Mouse (Mus musculus): Measurements from ENCODE around the gene Ldlrad1.

Gene Ldlrad1

DNA sequence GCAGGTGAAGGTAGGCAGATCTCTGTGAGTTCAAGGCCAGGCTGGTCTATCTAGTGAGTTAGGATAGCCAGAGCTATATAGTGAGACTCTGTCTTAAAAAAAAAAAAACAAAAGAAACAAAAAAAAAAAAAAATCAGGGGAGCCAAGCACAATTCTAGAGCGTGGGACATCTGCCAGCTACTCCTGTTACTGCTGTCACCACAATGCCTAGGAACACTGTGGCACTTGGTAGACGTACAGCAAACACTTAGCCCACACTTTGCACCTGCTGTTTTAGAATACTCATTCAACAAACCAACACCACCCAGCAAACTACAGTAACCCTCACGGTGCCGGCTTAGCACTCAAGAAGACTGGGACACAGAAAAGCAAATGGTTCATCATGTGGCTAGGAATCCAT, 2.5 kb downstream of the Ldlrad1 start:
- DNase-seq (ENCODE audit: low spot score): no peak

DNA sequence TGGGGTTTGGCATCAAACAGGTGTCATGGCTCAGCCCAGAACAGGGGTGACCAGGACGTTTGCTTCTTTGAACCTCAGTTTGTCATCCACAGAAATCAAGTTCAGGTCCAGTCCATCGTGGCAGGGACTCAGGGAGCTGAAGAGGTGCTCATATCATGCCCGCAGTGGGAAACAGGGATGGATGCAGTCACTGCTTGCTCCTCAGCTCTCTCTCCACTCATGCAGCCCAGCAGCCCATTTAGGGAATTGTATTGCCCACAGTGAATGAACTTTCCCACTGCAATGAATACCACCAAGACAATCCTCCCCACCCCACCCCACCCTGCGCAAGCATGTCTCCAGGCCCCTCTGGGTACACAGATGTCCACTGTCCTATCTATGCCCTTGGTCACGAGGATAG, 3.0 kb downstream of the Ldlrad1 start:
- DNase-seq (ENCODE audit: low spot score): no peak

DNA sequence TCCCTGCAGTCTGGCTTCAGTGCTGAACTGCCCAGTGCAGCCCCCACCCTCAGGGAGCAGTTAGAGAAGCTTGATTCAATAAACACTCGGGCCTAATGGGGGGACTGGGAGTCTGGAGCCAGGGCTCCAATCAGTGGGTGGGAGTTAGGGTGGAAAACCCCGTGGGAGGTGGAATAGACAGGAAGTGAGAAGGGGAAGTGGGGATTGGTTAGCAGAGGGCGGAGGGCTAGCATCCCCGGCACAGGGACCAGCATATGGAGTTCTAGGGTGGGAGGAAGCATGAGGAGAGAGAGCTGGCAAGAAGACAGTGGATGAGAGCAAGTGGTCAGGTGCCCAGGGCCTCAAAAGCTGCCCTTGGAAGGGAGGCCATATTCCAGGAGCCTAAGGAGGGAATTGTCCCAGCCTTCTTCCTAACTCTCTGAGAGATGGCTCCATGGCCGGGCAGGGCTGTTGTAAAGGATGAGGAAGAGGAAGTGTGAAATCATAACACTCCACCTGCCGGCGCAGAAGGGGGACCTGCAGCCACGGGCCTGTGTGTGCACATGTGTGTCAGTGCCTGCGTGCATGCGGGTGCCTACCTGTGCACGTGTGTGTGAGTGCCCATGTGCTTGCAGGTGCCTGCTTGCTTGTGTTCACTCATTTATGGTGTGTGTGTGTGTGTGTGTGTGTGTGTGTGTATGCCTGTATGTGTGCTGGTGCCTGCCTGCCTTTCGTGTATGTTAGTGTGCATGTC, 4.5 kb downstream of the Ldlrad1 start:
- no peak for DNase-seq (ENCODE audit: low spot score)

DNA sequence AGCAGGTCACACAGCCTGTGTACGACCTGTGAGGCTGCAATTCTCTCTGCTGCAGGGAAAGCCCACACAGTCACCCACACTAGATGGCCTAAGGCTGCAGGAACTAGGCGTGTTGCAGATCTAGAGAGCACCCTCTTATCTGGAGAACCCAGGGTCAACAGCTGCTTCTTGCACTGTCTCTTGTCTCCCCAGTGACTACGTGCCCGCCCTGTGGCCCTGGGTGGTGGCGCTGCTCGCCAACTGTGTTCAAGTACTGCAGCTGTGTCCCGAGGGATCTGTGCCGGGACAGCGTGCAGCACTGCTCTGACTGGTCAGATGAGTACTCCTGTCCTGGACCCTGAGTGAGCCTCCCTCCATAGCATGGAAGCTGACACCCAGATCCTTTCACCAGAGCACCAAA, 8.6 kb downstream of the Ldlrad1 start:
- DNase-seq (ENCODE audit: low spot score): no peak

DNA sequence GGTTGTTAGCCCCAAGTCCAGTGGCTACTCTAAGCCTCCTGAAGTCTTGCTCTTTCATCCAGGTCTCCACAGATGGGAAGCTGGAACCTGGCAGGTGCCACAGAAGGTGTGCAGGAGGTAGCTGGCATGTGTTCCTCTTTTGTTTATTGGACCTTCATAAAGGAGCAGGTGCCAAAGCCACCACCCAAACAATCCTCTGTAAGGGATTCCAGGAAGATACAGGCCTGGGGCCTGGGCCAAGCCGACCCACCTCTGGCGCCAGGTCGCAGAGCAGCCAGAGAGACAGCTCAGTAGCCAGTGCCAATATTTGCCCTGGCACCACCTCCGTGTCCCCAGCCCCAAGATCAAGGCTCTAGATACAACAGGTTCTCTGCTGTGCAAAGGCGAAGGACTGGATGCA, 12.5 kb downstream of the Ldlrad1 start:
- DNase-seq (ENCODE audit: low spot score): no peak

DNA sequence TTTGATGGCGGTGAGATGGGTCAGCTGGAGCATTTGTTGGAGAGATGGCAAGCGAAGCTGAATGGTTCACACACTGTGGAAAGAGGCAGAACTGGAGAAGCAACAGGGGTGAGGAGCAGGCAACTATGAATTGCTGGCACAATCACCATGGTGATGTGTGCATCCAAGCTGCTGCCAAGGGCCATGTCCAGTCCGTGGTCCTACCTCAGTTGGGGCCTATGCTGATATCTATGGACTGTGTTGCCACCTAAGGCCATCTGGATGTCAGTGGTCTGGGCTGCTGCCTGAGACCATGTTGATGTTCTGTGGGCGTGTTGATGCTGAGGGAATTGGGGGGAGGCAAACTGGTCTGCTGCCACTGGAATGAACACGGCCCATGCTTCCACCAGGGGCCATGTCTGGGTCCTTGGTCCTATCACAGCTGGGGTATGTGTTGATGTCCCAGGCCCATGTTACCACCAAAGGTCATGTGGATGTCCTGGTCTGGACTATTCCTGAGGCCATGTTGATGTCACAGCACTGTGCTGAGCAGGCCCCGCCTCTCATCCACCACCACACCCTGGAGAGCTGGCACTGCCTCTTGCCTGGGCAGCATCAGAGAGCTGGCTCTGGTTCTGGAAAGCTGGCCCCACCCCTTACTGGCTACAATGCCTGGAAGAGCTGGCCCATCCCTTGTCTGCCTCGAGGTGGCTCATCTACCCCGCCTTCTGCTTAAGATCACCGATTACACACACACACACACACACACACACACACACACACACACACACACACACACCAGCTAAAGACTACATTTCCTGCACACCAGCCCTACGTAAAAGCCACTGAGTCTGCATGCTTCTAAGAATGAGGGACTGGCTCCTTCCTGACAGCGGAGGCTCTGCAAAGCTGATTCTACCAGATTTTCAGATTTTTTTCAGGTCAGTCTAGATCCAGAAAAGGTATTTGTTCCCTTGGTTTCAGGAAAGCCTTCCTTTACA, 14.5 kb downstream of the Ldlrad1 start:
- DNase-seq (ENCODE audit: low spot score): no peak

DNA sequence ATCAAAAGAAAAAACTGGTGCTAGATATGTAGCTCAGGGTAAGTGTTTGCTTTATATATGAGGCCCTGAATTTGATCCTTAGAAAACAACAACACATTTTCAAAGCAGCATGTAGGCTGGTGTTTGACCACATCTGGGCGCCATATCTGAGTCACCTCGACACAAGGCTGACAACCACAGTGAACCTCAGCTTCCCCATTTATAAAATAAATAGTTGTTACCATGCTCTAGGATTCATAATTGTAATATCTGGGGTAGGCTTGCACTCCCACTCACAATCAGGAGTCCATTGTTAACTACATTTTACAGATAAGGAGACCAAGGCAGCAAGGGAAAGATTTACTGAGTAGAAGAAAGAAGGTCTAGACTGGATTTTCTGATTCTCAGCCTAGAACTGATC, 17.3 kb downstream of the Ldlrad1 start:
- DNase-seq (ENCODE audit: low spot score): no peak

DNA sequence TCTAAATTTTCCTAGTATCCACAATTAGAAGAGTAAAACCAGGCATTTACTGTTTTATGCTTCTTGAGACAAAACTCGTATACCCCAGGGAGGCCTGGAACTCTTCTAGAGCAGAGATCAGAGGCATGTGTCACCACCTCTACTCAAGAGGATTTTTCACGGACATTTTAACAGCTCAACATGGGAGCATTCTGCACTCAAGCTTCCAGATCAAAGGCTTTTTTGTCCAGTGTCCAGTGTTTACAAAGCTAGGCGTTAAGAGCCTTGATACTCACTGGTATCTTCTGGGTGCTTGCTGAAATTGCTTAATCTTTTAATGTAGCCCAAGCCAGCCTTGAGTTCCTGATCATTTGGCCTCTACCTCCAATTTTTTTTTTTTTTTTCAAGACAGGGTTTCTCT, 23.2 kb downstream of the Ldlrad1 start:
- no peak for DNase-seq (ENCODE audit: low spot score)

DNA sequence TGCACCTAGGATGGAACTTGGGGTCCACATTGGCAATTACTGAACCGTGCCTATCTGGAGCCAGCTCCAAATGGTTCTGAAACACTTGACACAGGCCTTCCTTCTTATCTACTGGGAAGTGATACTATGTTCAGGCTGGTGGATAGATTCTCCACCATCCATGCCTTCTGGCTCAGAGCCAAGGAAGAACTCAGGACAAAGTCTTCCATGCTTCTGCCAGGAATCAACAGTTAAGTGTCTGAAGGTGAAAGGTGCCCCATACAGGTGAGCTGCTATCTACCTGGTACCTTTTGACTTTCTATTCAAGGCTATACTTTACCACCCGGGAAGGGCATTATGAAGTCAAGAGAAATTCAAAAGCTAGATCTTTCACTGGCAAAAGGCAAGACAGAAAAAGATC, 29.3 kb downstream of the Ldlrad1 start:
- no peak for DNase-seq (ENCODE audit: low spot score)

DNA sequence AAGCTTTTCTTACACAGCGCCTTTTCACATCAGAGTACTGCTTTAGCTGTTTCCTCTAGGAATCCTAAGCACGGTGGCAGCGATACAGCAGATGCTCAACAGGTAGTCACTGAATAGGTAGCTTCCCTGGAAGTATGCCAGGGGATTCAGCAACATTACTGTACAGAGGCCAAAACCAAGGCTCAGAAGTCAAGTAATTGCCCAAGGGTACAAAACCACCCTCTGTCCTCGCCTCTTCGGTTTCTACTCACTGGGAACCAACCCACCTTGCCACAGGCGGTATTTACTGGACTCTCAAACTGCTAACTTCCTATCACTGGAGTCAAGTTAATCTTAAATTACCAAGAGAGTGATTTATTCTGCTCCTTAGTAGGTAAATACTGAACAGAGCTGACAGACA, 31.2 kb downstream of the Ldlrad1 start:
- no peak for DNase-seq (ENCODE audit: low spot score)

DNA sequence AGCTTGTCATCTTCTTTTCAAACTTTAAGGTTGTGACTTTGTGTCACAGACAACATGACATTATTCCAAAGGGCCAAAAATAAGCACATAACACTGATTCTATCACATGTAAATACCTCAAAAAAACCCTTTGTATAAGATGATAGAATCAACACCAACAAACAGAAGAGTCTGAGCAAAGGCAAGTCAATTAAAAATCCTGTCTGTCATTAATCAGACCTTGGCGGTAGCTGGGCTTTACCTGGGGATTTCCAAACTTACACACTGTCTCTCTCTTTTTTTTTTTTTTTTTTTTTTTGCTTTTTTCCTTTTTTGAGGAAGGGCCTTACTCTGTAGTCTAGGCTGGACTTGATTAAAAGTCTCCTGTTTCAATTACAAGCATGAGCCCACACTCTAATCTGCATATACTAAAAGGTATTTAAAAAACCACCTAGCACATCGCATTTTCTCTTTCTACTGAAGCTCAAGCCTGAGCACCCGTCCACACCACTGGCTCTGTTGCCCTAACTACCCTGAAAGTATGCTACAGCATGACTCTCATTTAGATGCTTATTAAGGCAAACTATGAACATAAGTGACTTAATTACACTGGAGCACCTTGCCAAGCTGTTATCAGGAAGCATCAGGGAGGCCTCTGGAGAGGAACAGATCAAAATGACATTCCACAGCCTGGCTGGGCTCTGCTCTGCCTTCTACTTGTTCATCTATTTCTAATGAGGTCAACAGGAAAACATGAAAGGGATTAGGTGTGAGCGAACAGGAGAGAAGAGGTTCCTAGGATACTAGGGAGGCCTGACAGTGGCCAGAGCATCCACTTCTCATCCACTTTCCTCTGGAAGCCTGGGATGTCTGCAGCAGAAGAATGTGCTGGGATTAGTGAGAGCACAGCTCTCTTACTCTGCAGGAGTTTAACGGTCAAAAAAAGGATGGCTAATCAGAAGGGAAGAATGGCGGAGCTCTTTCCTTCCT, 34.7 kb downstream of the Ldlrad1 start:
- DNase-seq (ENCODE audit: low spot score): no peak

DNA sequence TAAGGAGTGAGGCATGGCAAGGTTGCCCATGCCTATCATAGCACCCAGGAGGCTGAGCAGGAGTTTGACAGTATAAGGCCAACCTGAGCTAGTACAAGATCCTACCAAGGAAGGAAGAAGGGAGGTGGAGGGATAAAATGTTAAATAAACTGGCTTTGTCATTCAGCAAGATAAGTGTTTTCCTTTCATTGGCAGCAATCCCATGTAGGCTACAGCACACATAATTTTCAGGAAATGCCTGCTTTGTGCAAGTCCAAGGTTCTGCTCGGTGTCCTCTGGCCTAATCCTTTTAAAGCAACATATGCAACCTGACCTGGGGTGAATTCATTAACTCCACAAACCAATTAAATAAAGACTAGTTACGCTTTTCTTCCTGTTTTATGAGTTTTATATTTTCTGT, 36.4 kb downstream of the Ldlrad1 start:
- DNase-seq (ENCODE audit: low spot score): no peak

DNA sequence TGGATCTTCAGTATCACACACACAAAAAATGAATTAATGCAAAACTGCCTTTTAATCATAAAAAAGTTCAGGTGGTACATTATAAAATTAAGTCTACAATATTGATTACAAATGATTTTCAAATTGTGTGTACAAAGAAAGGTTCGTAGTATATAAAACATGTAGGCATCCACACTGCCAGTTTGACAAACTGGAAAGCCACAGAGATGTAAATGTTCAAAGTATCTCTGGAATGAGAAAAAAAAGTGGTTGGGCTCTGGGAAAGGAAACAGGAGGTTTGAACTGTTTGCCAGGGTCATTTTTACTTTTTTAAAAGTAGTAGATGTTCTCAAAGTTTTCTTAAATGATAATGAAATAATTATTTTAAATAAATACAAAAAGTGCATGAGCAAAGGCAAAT, 37.1 kb downstream of the Ldlrad1 start:
- no peak for DNase-seq (ENCODE audit: low spot score)

DNA sequence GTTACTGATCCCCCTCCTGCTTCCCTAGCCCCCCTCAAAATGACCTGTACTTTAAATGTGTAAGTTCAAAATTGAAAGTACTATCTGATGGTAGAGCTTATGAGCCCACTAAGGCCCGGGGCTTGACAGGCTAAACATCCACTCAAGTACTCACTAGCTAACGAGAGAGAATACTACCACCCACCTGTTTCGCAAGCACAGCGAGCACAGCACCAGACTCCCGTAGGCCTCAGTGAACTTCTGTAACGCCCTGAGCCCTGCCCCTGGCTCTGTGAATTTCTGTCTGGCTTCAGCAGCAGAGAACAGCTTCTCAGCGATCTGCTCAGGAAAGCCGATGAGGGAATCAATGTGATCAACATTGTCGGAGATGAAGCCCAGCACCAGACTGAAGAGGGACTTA, 38.1 kb downstream of the Ldlrad1 start:
- DNase-seq (ENCODE audit: low spot score): no peak

DNA sequence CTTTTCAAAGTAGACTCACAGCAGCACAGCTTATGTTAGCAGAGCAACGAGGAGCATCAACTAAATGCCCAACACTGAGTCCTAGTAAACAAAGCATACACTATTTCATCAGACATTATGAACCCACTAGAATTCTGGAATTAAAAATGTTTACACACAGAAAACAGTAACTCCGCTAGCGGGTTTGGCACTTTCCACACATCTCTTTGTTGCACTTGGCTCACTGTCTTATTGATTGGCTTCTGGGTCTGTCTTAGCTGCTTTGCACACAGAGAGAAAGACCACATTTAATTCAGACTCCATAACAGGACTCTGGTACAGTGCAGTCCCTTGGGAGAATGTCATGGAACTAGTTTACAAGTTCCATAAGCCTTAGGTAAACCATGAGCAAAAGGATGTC, 39.1 kb downstream of the Ldlrad1 start:
- no peak for DNase-seq (ENCODE audit: low spot score)

DNA sequence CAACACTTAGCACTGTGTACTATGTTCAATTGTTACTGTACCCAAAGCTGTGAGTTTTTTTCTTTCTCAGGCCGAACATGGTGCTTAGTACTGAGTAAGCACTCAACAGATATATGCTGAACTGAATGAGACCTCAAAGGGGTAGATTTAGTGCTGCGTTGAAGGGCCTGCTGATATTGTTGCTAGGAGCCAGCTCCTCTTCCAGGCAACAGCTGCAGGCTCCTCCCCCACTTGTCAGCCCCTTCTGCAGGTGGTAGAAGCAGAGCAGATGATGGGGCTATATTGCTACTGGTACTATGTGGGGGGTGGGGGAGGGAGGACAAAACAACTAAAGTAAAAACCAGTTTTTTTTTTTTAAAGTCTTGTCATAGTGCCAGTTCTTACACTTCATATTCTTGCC, 40.5 kb downstream of the Ldlrad1 start:
- no peak for DNase-seq (ENCODE audit: low spot score)

DNA sequence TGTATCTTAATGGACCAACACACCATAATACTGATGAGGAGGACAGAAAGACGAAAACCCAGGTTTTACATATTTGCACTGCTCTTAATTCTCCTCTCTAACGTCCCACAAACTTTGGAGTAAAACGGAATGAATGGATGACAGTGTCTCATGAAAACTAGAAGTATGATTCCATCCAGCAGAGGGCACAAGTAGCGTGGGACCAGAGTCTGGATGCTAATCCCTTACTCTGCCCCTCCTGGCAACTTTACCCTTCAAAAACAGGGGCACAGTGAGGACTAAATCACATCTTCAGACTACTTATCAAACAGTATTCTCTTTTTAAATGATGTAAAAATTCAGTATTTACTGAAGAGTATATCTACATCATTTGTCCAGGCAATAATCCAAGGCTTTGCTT, 41.5 kb downstream of the Ldlrad1 start:
- DNase-seq (ENCODE audit: low spot score): no peak

DNA sequence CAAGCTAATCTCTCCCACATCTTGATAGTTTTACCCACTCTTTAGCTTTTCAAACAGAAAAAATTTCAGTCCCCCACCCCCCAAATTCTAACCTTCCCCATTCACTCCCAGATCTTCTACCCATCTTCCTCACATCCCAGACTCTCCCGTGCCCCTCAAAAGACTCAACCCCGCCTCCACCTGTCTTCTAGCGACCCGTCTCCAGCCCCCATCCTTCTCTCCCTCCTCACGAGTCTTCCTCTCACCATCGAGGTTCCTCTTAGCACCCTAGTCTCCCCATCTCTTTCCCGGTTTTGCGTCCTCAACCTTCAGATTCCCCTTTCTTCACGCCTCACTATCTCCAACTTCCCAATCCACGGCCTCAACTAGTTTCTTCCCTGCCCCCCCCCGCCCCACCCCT, 43.5 kb downstream of the Ldlrad1 start:
- DNase-seq (ENCODE audit: low spot score): no peak

DNA sequence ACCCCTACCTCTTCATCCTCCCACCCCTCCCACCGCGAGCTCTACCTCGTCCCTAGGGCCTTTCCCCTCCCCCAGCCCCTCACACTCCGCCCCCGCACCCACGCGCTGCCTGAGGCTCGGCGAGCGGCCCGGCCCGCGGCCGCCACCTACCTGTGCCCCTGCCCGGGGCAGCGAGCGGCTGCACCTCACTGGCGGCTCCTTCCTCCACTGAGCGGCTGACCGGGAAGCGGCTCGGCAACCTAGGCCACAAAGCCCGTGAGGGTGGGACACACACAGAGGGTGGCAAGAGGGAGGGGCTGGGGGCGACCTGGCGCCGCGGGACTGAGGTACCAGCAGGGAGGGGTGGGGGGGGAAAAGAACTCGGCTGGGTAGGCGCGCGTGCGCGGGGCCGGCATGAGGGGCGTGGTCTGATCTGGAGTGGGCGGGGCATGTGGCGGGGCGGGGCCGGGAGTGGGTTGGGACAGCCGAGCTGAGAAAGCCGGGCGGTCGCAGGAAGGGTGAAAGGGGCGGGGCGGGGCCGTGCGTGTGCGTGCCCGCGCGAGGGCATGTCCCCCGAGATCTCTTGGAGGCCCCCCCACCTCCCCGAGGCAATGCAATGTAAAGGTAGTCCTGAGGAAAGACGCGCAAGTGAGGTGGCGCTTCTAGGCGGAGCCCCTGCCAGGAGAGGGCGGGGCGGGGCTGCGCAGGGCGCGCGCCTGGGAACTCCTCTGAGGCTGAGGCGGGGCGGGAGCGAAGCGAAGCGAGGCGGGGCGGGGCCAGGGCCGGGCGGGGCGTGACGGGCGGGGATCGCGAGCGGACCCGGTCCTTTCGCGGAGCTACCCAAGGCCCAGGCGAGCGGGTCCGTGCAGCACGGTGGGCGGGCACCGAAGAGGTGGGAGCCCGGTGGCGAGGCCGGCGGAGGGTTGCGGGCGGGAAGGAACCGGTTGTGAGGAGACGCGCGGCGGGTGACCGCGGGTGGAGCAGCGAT, 44.4 kb downstream of the Ldlrad1 start, which contains the start of the genes Lrrc42 and Hspb11:
TSS of gene Lrrc42 (minus strand) at position 408 of the 967 bp plus-strand sequence.
TSS of gene Hspb11 (plus strand) at position 469 of the 967 bp plus-strand sequence.
- peak; percentile 88 for DNase-seq (ENCODE audit: low spot score)

DNA sequence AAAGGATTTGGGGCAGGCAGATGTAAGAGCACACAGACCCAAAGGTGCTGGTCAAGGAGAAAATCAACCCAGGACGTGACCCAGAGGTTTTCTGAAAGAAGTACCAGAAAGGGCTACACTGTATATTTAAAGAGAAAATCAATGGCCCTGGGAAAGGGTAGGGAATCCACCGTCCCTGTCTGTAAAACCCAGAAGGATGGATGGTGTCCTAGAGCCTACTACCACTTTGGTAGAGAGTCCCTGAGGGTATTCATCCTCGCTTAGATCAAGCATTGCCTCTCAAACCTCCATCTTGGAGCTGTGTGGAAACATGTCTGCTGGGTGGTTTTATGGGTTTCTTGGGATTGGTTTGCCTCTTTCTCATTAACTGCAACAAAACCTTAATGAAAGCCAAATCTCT, 45.4 kb downstream of the Ldlrad1 start:
- DNase-seq (ENCODE audit: low spot score): no peak

DNA sequence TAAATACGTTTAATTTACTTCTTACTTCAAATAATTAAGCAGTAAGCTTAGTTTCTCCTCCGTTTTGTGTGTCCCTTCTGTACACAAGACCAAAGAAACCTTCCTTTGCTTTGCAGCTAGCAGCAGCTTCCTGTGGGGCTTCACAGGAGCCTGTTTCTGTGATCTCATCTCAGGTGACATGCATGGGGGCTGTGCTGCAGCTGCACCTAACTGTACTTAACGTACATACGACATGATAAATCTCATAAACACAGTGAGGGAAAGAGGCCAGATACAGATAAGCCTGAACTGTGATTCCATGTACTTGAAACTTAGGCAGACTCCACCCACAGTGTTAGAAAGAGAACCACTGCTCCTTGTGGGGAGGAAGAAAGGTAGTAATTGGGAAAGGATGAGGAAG, 51.0 kb downstream of the Ldlrad1 start:
- DNase-seq (ENCODE audit: low spot score): no peak

Measured in ovary, postnatal 10 days (tissue).